Mouse (Mus musculus) C2C12 (cell line): ENCODE measurements at regions not wholly inside any gene's neighbourhood (a gene's known extent, or its start where the extent isn't known, plus 50 kb on each side); places are given as distances from the start of the nearest gene placed in this dataset.

Source experiments
- H3K27me3 ChIP-seq: one replicate; pipeline ENCODE4 v1.6.1; 2011; ENCODE audit not compliant: control insufficient read depth, insufficient read depth, insufficient read length
- H3K36me3 ChIP-seq: one replicate; pipeline ENCODE4 v1.6.1; 2011; ENCODE audit not compliant: control insufficient read depth, insufficient read depth
- H3K4me3 ChIP-seq: one replicate; pipeline ENCODE4 v1.5.1; 2011; ENCODE audit warnings: mild to moderate bottlenecking, control low read depth; ENCODE audit not compliant: poor library complexity, insufficient read depth, severe bottlenecking
- H3K79me2 ChIP-seq: one replicate; pipeline ENCODE4 v1.6.1; 2011; ENCODE audit not compliant: control insufficient read depth, insufficient read depth
- H3K79me3 ChIP-seq: one replicate; pipeline ENCODE4 v1.6.1; 2011; ENCODE audit warnings: low read depth, control low read depth
- H3ac ChIP-seq: one replicate; pipeline ENCODE3; 2011; ENCODE audit warnings: low read depth; ENCODE audit not compliant: control insufficient read depth, insufficient read length
- CEBPB ChIP-seq: IDR thresholded peaks from one replicate; pipeline ENCODE4 v1.6.1; 2011; ENCODE audit warnings: low read depth, mild to moderate bottlenecking, control low read depth, moderate library complexity
- CTCF ChIP-seq: IDR thresholded peaks from one replicate; pipeline ENCODE4 v1.5.1; 2011; ENCODE audit not compliant: control insufficient read depth, insufficient read depth, insufficient read length
- FOSL1 ChIP-seq: IDR thresholded peaks from one replicate; pipeline ENCODE4 v1.8.0; 2011; ENCODE audit warnings: mild to moderate bottlenecking, low read length; ENCODE audit not compliant: poor library complexity, insufficient read depth, severe bottlenecking
- MAX ChIP-seq: IDR thresholded peaks from one replicate; pipeline ENCODE4 v1.6.1; 2011; ENCODE audit warnings: mild to moderate bottlenecking, control low read depth
- MYOD1 ChIP-seq: IDR thresholded peaks from one replicate; pipeline ENCODE4 v1.6.1; 2011; ENCODE audit warnings: low read depth; ENCODE audit not compliant: control insufficient read depth, insufficient read length
- MYOG ChIP-seq: IDR thresholded peaks from one replicate; pipeline ENCODE4 v1.6.1; 2011; ENCODE audit not compliant: control insufficient read depth, insufficient read length; ENCODE audit errors: extremely low read depth
- USF1 ChIP-seq: IDR thresholded peaks from one replicate; pipeline ENCODE4 v1.6.1; 2011; ENCODE audit warnings: low read depth, mild to moderate bottlenecking, control low read depth, moderate library complexity

GRCm38 (mm10) chr9:84673327-84673726, 639.2 kb upstream of the Gm11114 start:
- no peak overlapping the region for H3ac ChIP-seq
- H3K79me2 ChIP-seq, result no peaks in the 10 kb centered on the region
- H3K36me3 ChIP-seq, result no peaks in the 10 kb centered on the region
- H3K27me3 ChIP-seq, result no peaks in the 10 kb centered on the region
- H3K79me3 ChIP-seq, result no peaks in the 10 kb centered on the region
- TF ChIP-seq USF1 (no peak), CEBPB (no peak), MAX (no peak), MYOG (no peak), MYOD1 (no peak), FOSL1 (no peak), CTCF (no peak)
- H3K4me3 ChIP-seq, result no peak overlapping the region

GRCm38 (mm10) chr9:84678416-84678815, 634.2 kb upstream of the Gm11114 start:
- no peaks in the 10 kb centered on the region for H3K36me3 ChIP-seq
- H3K27me3 ChIP-seq, result no peaks in the 10 kb centered on the region
- H3K79me2 ChIP-seq, result no peaks in the 10 kb centered on the region
- H3K4me3 ChIP-seq, result no peak overlapping the region
- H3ac ChIP-seq, result no peak overlapping the region
- H3K79me3 ChIP-seq, result no peaks in the 10 kb centered on the region
- TF ChIP-seq CTCF (no peak), CEBPB (no peak), FOSL1 (no peak), USF1 (no peak), MYOD1 (no peak), MYOG (no peak), MAX (no peak)

GRCm38 (mm10) chr9:84718615-84719191, 593.9 kb upstream of the Gm11114 start:
- Histone ChIP-seq H3K27me3 (no peaks in the 10 kb centered on the region), H3K79me2 (no peaks in the 10 kb centered on the region), H3K79me3 (no peaks in the 10 kb centered on the region), H3ac (no peak overlapping the region), H3K4me3 (no peak overlapping the region), H3K36me3 (no peaks in the 10 kb centered on the region)
- TF ChIP-seq FOSL1 (no peak), MAX (no peak), USF1 (no peak), CTCF (no peak), MYOD1 (no peak), MYOG (no peak), CEBPB (no peak)

GRCm38 (mm10) chr9:84719396-84719795, 593.2 kb upstream of the Gm11114 start:
- H3K79me3 ChIP-seq, result no peaks in the 10 kb centered on the region
- no peak overlapping the region for H3K4me3 ChIP-seq
- H3K79me2 ChIP-seq, result no peaks in the 10 kb centered on the region
- TF ChIP-seq USF1 (no peak), MAX (no peak), MYOD1 (no peak), CEBPB (no peak), FOSL1 (no peak)
- no peak overlapping the region for H3ac ChIP-seq
- H3K36me3 ChIP-seq, result no peaks in the 10 kb centered on the region
- H3K27me3 ChIP-seq, result no peaks in the 10 kb centered on the region

- no peaks in the 10 kb centered on the region for H3K79me3 ChIP-seq
- no peaks in the 10 kb centered on the region for H3K36me3 ChIP-seq
- H3K27me3 ChIP-seq, result no peaks in the 10 kb centered on the region
- no peaks in the 10 kb centered on the region for H3K79me2 ChIP-seq
- no peak overlapping the region for H3ac ChIP-seq
- TF ChIP-seq FOSL1 (no peak), MAX (no peak), CEBPB (no peak), MYOG (no peak), USF1 (no peak), MYOD1 (no peak), CTCF (no peak)
- H3K4me3 ChIP-seq, result no peak overlapping the region
Measured at GRCm38 (mm10) chr9:84720454-84720853, 592.1 kb upstream of the Gm11114 start.

GRCm38 (mm10) chr9:84739266-84739665, 573.3 kb upstream of the Gm11114 start:
- no peaks in the 10 kb centered on the region for H3K27me3 ChIP-seq
- H3K36me3 ChIP-seq, result no peaks in the 10 kb centered on the region
- H3ac ChIP-seq, result no peak overlapping the region
- no peak overlapping the region for H3K4me3 ChIP-seq
- H3K79me3 ChIP-seq, result no peaks in the 10 kb centered on the region
- TF ChIP-seq FOSL1 (no peak), MYOG (no peak), MAX (no peak), USF1 (no peak)
- H3K79me2 ChIP-seq, result no peaks in the 10 kb centered on the region
